Mouse (Mus musculus) kidney, adult 8-10 months (tissue): Measurements from ENCODE around the gene Agrp.

Experiments
- DNase-seq, 2 experiments: peaks; one replicate each; pipeline ENCODE4 v3.0.0; 2022

Gene Agrp

GRCm38 (mm10) chr8:105517346-105517745 is 119.8 kb downstream of the Agrp start:
- DNase-seq: no peak
